Mouse (Mus musculus) forebrain, postnatal 0 days (tissue): ENCODE data around the gene Ufl1. TPM values are rescaled to one million over a fixed set of nuclear protein-coding genes. Genes with fewer than 3 reads are reported as not detected.
A peak's percentile ranks its signal among the peaks of the same experiment; 100 is the strongest.
"Not testable (repeated sequence)": the region's sequence is repeated elsewhere in the genome, so short reads cannot be mapped to it uniquely, and the experiment has no call there.

Experiments
- ATAC-seq: fragments of 200-750 bp; cut with Nextera tagmentation; 2 replicates; pipeline ENCODE4 v1.8.0; 2017; ENCODE audit warnings: mild to moderate bottlenecking, moderate library complexity
- DNase-seq: peaks from one replicate; pipeline ENCODE4 v3.0.0-alpha.2; 2015
- H3K27ac ChIP-seq: fragments of 300-500 bp; sonication (generic); 2 replicates; pipeline ENCODE4 v1.5.1; 2014; ENCODE audit warnings: low read depth, mild to moderate bottlenecking, antibody characterized with exemption, low read length, moderate library complexity, mixed read lengths
- H3K27me3 ChIP-seq: fragments of 300-500 bp; sonication (generic); 2 replicates; pipeline ENCODE4 v1.6.1; 2014; ENCODE audit warnings: mild to moderate bottlenecking, low read length, mixed read lengths; ENCODE audit not compliant: insufficient read depth
- H3K36me3 ChIP-seq: fragments of 300-500 bp; sonication (generic); 2 replicates; pipeline ENCODE4 v1.6.1; 2014; ENCODE audit warnings: mild to moderate bottlenecking, moderate library complexity; ENCODE audit not compliant: insufficient read depth
- H3K4me1 ChIP-seq: fragments of 300-500 bp; sonication (generic); 2 replicates; pipeline ENCODE4 v1.6.1; 2014; ENCODE audit warnings: antibody characterized with exemption; ENCODE audit not compliant: insufficient read depth
- H3K4me2 ChIP-seq: fragments of 300-500 bp; sonication (generic); 2 replicates; pipeline ENCODE4 v1.6.1; 2014; ENCODE audit warnings: low read depth, mild to moderate bottlenecking, moderate library complexity
- H3K4me3 ChIP-seq: fragments of 300-500 bp; sonication (generic); 2 replicates; pipeline ENCODE4 v1.5.1; 2014; ENCODE audit warnings: low read depth, low read length, mixed read lengths
- H3K9ac ChIP-seq: fragments of 300-500 bp; sonication (generic); 2 replicates; pipeline ENCODE4 v1.6.1; 2014; ENCODE audit warnings: mild to moderate bottlenecking
- H3K9me3 ChIP-seq: fragments of 300-500 bp; sonication (generic); 2 replicates; pipeline ENCODE4 v1.6.1; 2016; ENCODE audit warnings: low read length
- CTCF ChIP-seq: sonication (generic); IDR thresholded peaks from 2 replicates; pipeline ENCODE4 v1.5.1; 2016; ENCODE audit warnings: antibody characterized with exemption, control low read depth, low read depth
- WGBS: fragments of 180-500 bp; shearing (Covaris S2); extraction: QIAGEN DNeasy Blood & Tissue Kit; methylation state at CpG from one replicate; pipeline ENCODE4 v1.1.7; 2014; 5-methylcytosine and 5-hydroxymethylcytosine counted together
- polyA plus RNA-seq: library from polyadenylated mRNA; unstranded; fragments of >200 nt; fragmentation: Nextera tagmentation; extraction: Ambion mirVana; gene quantifications from 2 replicates; pipeline ENCODE4 v1.2.1, GENCODE M21; 2015
- total RNA-seq: library from RNA; depleted of rRNA; stranded (reverse); fragments of >200 nt; gene quantifications from 2 replicates; pipeline ENCODE4 v1.2.3, GENCODE M21; 2014; rRNA removed

Ufl1 gene
- total RNA-seq, result 14.7 and 19.0 TPM in 2 replicates
- polyA plus RNA-seq, result 33.3 and 41.8 TPM in 2 replicates

- H3K9ac ChIP-seq, result peak within 1 kb of the TSS; percentile 96
- DNase-seq, result peak; percentile 97
- peaks cover 6% of the 10 kb centered on the region; the same call in 1 of the 2 replicates for H3K36me3 ChIP-seq
- peak within 1 kb of the TSS; percentile 63 for H3K4me2 ChIP-seq
- H3K4me1 ChIP-seq, result no peaks in the 10 kb centered on the region; the same call in 1 of the 2 replicates
- peak within 1 kb of the TSS; percentile 99 for H3K27ac ChIP-seq
- no peaks in the 10 kb centered on the region for H3K9me3 ChIP-seq
- under 1% methylated on average over 30 of the region's 30 CpGs for WGBS
- no peak for TF ChIP-seq CTCF
- H3K27me3 ChIP-seq, result no peaks in the 10 kb centered on the region
- ATAC-seq, result peak; percentile 99
- H3K4me3 ChIP-seq, result peak within 1 kb of the TSS; percentile 98
Observed at GRCm38 (mm10) chr4:25281671-25282038, at the start of gene Ufl1. Gene Ufl1, minus strand, starts transcription at chr4:25281821.

GRCm38 (mm10) chr4:25325684-25326220 is 44.1 kb upstream of the Ufl1 start:
- DNase-seq (no peak), ATAC-seq (no peak)
- WGBS, result 70% methylated on average over 3 of the region's 3 CpGs
- H3K9me3 ChIP-seq, result no peaks in the 10 kb centered on the region
- no peak for TF ChIP-seq CTCF
- H3K27me3 ChIP-seq, result no peaks in the 10 kb centered on the region
- H3K4me1 ChIP-seq, result no peaks in the 10 kb centered on the region
- no peak overlapping the region for H3K9ac ChIP-seq
- H3K36me3 ChIP-seq, result no peaks in the 10 kb centered on the region
- no peak overlapping the region for H3K4me2 ChIP-seq
- no peak overlapping the region for H3K27ac ChIP-seq
- H3K4me3 ChIP-seq, result no peak overlapping the region

- Histone ChIP-seq H3K27me3 (no peaks in the 10 kb centered on the region), H3K9ac (no peak overlapping the region), H3K27ac (no peak overlapping the region), H3K9me3 (no peaks in the 10 kb centered on the region), H3K36me3 (no peaks in the 10 kb centered on the region), H3K4me1 (no peaks in the 10 kb centered on the region), H3K4me2 (no peak overlapping the region), H3K4me3 (no peak overlapping the region)
- ATAC-seq (no peak), DNase-seq (no peak)
- TF ChIP-seq CTCF, result no peak
- 77% methylated on average over 2 of the region's 2 CpGs for WGBS
Observed at GRCm38 (mm10) chr4:25322631-25323178, 41.1 kb upstream of the Ufl1 start.

- no peaks in the 10 kb centered on the region for H3K9me3 ChIP-seq
- H3K4me2 ChIP-seq, result no peak overlapping the region
- 63% methylated on average over 3 of the region's 3 CpGs for WGBS
- H3K27ac ChIP-seq, result no peak overlapping the region
- H3K4me1 ChIP-seq, result no peaks in the 10 kb centered on the region
- H3K36me3 ChIP-seq, result no peaks in the 10 kb centered on the region
- DNase-seq (peak; percentile 54), ATAC-seq (peak; percentile 47; the same call in 1 of the 2 replicates)
- no peaks in the 10 kb centered on the region for H3K27me3 ChIP-seq
- H3K9ac ChIP-seq, result no peak overlapping the region
- H3K4me3 ChIP-seq, result no peak overlapping the region
- no peak for TF ChIP-seq CTCF
Observed at GRCm38 (mm10) chr4:25313767-25314166, 32.1 kb upstream of the Ufl1 start.

- WGBS, result 89% methylated on average over 1 of the region's 1 CpGs
- not testable (repeated sequence) for H3K4me1 ChIP-seq
Observed at GRCm38 (mm10) chr4:25285002-25285401, 3.4 kb upstream of the Ufl1 start.

GRCm38 (mm10) chr4:25280938-25281670 is 517 bp downstream of the Ufl1 start:
- no peaks in the 10 kb centered on the region for H3K9me3 ChIP-seq
- H3K27me3 ChIP-seq, result no peaks in the 10 kb centered on the region
- peaks cover 6% of the 10 kb centered on the region; the same call in 1 of the 2 replicates for H3K36me3 ChIP-seq
- no peak for DNase-seq
- H3K4me3 ChIP-seq, result peak overlapping the region; percentile 98
- H3K9ac ChIP-seq, result peak overlapping the region; percentile 96
- peak overlapping the region; percentile 99 for H3K27ac ChIP-seq
- H3K4me1 ChIP-seq, result no peaks in the 10 kb centered on the region; the same call in 1 of the 2 replicates
- TF ChIP-seq CTCF, result peak; percentile 66
- ATAC-seq, result peak; percentile 94
- peak overlapping the region; percentile 63 for H3K4me2 ChIP-seq
- WGBS, result 3% methylated on average over 32 of the region's 32 CpGs

More at GRCm38 (mm10) chr4:25285002-25285401, 3.4 kb upstream of the Ufl1 start:
- not testable (repeated sequence) for H3K27me3 ChIP-seq, H3K4me3 ChIP-seq, DNase-seq, H3K4me2 ChIP-seq, H3K36me3 ChIP-seq, H3K9me3 ChIP-seq, H3K27ac ChIP-seq, ATAC-seq, H3K9ac ChIP-seq
